ENCODE assay signal across 22 mouse cellular contexts in genomic region chr13:6028878-6029277, GRCm38 (mm10).
DNase-seq lines count a peak whose midpoint lies in the region; ATAC-seq lines count a peak whose summit lies in the region.
"Had no signal": no experiment of that assay in that cellular context is flagged by ENCODE, and none has a peak within 500 bp of the region (broad histone marks: within the 10 kb centered on the region; RNA-seq: fewer than 3 reads in every experiment).

No protein-coding gene starts in this region.

- H3K9ac ChIP-seq in embryonic facial prominence, embryonic 14.5 days (ENCODE audit: low read depth, low read length), result no peak overlapping the region
- no peak overlapping the region for H3K9ac ChIP-seq in intestine, embryonic 15.5 days
- no peak overlapping the region for H3K9ac ChIP-seq in stomach, embryonic 15.5 days
- H3K9ac ChIP-seq: heart, embryonic 12.5 days; limb, embryonic 12.5 days; liver, embryonic 12.5 days; midbrain, embryonic 12.5 days had no signal

- no peak for ATAC-seq in embryonic facial prominence, embryonic 14.5 days (ENCODE audit: low read depth)
- ATAC-seq in intestine, embryonic 15.5 days, result peak; percentile 85
- peak; percentile 56; the same call in 1 of the 2 replicates for ATAC-seq in stomach, embryonic 15.5 days (ENCODE audit: insufficient read depth, low FRiP score, low read depth)
- ATAC-seq: activated CD4-positive, CD25-positive, alpha-beta regulatory T cell, adult 4 months; hindbrain, postnatal 0 days; liver, embryonic 12.5 days had no signal

- H3K9me3 ChIP-seq in embryonic facial prominence, embryonic 14.5 days (ENCODE audit: control insufficient read depth, low read length), result no peaks in the 10 kb centered on the region
- no peaks in the 10 kb centered on the region for H3K9me3 ChIP-seq in intestine, embryonic 15.5 days
- H3K9me3 ChIP-seq in stomach, embryonic 15.5 days, result no peaks in the 10 kb centered on the region
- H3K9me3 ChIP-seq: heart, embryonic 12.5 days; limb, embryonic 12.5 days; liver, embryonic 12.5 days; midbrain, embryonic 12.5 days had no signal

- H3K27me3 ChIP-seq in embryonic facial prominence, embryonic 14.5 days (replicated peaks; ENCODE audit: control insufficient read depth, insufficient read depth, low read length), result no peaks in the 10 kb centered on the region
- no peaks in the 10 kb centered on the region for H3K27me3 ChIP-seq in intestine, embryonic 15.5 days (replicated peaks)
- no peaks in the 10 kb centered on the region for H3K27me3 ChIP-seq in stomach, embryonic 15.5 days (replicated peaks)
- H3K27me3 ChIP-seq: heart, embryonic 12.5 days; limb, embryonic 12.5 days; liver, embryonic 12.5 days; midbrain, embryonic 12.5 days had no signal

- no peaks in the 10 kb centered on the region for H3K36me3 ChIP-seq in embryonic facial prominence, embryonic 14.5 days (ENCODE audit: control insufficient read depth, insufficient read depth, low read length)
- no peaks in the 10 kb centered on the region for H3K36me3 ChIP-seq in intestine, embryonic 15.5 days
- no peaks in the 10 kb centered on the region for H3K36me3 ChIP-seq in stomach, embryonic 15.5 days
- H3K36me3 ChIP-seq: heart, embryonic 12.5 days; limb, embryonic 12.5 days; liver, embryonic 12.5 days; midbrain, embryonic 12.5 days had no signal

- no peak overlapping the region for H3K4me3 ChIP-seq in embryonic facial prominence, embryonic 14.5 days (ENCODE audit: low read depth, low read length)
- no peak overlapping the region for H3K4me3 ChIP-seq in intestine, embryonic 15.5 days (replicated peaks)
- no peak overlapping the region for H3K4me3 ChIP-seq in stomach, embryonic 15.5 days (replicated peaks)
- H3K4me3 ChIP-seq: heart, embryonic 12.5 days; limb, embryonic 12.5 days; liver, embryonic 12.5 days; midbrain, embryonic 12.5 days had no signal

- no peak overlapping the region for H3K4me2 ChIP-seq in embryonic facial prominence, embryonic 14.5 days (ENCODE audit: low read depth, low read length)
- H3K4me2 ChIP-seq in intestine, embryonic 15.5 days (replicated peaks), result no peak overlapping the region
- H3K4me2 ChIP-seq in stomach, embryonic 15.5 days, result no peak overlapping the region
- H3K4me2 ChIP-seq: heart, embryonic 12.5 days; liver, embryonic 12.5 days; midbrain, embryonic 12.5 days had no signal

- 40% methylated on average over 4 of the region's 4 CpGs for WGBS in embryonic facial prominence, embryonic 14.5 days
- 65% methylated on average over 4 of the region's 4 CpGs for WGBS in intestine, embryonic 15.5 days
- WGBS in stomach, embryonic 15.5 days, result 58% methylated on average over 4 of the region's 4 CpGs

- H3K27ac ChIP-seq in embryonic facial prominence, embryonic 14.5 days (replicated peaks; ENCODE audit: low read depth, low read length), result no peak overlapping the region
- no peak overlapping the region for H3K27ac ChIP-seq in intestine, embryonic 15.5 days
- H3K27ac ChIP-seq in stomach, embryonic 15.5 days, result peak overlapping the region; percentile 33; the same call in 1 of the 2 replicates
- H3K27ac ChIP-seq: hindbrain, postnatal 0 days; limb, embryonic 12.5 days; liver, embryonic 12.5 days; midbrain, embryonic 12.5 days had no signal

- DNase-seq in brain, adult 2 months (ENCODE audit: low read depth, low spot score), result peak; percentile 14
- DNase-seq in embryonic facial prominence, embryonic 14.5 days (ENCODE audit: low spot score), result peak; percentile 50
- no peak for DNase-seq in adrenal gland, adult 2 months
- no peak for DNase-seq in thymus, postnatal 14 days
- no peak for DNase-seq in layer of hippocampus, postnatal 25 days (ENCODE audit: extremely low spot score in 1 of 2, low spot score in 1 of 2)
- DNase-seq: adrenal gland, postnatal 14 days; cerebellum, adult 9-11 months; heart, adult 11 months; heart, postnatal 10 days; kidney, adult 18-20 months; kidney, postnatal 4 days; lung, adult 18-20 months; lung, postnatal 10 days; thymus, postnatal 25 days had no signal

- 0 out of 2 replicates have a peak, but pooled peaks cover 12% of the 10 kb centered on the region for H3K4me1 ChIP-seq in embryonic facial prominence, embryonic 14.5 days (ENCODE audit: control insufficient read depth, insufficient read depth, low read length)
- H3K4me1 ChIP-seq in intestine, embryonic 15.5 days (replicated peaks), result no peaks in the 10 kb centered on the region
- H3K4me1 ChIP-seq in stomach, embryonic 15.5 days, result no peaks in the 10 kb centered on the region
- H3K4me1 ChIP-seq: liver, embryonic 12.5 days; midbrain, embryonic 12.5 days had no signal

Comparison
In these comparisons a context has a peak if more than half of its experiments do, and no peak if none do; other contexts are left out.
1. DNase-seq: peak in brain, adult 2 months (single experiment) and embryonic facial prominence, embryonic 14.5 days (single experiment); none in adrenal gland, adult 2 months (single experiment), thymus, postnatal 14 days (single experiment) and layer of hippocampus, postnatal 25 days (0 of 2).